Mouse (Mus musculus) v-Abl transformed pro-B cells (cell line): ENCODE results near the gene Atf6b.

Experiments
- in situ Hi-C, 2 experiments: fragments of 400-800 bp; cut with MboI; formaldehyde crosslinking; loops; one replicate each; pipeline ENCODE4 v1.15.1; 2025; ENCODE audit not compliant: unreplicated experiment in 2 of 2

The Atf6b gene

GRCm38 (mm10) chr17:34659897-34660214 lies 12.9 kb downstream of the Atf6b start:
- in situ Hi-C loops: no loop called here

GRCm38 (mm10) chr17:34660259-34660820 lies 13.4 kb downstream of the Atf6b start:
- in situ Hi-C loops: no loop called here

GRCm38 (mm10) chr17:34661121-34661591 lies 14.2 kb downstream of the Atf6b start:
- in situ Hi-C loops: no loop called here

- in situ Hi-C loops: no loop called here
Measured at GRCm38 (mm10) chr17:34662468-34662867, 15.5 kb downstream of the Atf6b start.

- in situ Hi-C loops: no loop called here
Measured at GRCm38 (mm10) chr17:34662978-34663377, 16.0 kb downstream of the Atf6b start.

GRCm38 (mm10) chr17:34663558-34663957 lies 16.6 kb downstream of the Atf6b start:
- in situ Hi-C loops: no loop called here

- in situ Hi-C loops: no loop called here
Measured at GRCm38 (mm10) chr17:34664472-34664871, 17.5 kb downstream of the Atf6b start.

DNA sequence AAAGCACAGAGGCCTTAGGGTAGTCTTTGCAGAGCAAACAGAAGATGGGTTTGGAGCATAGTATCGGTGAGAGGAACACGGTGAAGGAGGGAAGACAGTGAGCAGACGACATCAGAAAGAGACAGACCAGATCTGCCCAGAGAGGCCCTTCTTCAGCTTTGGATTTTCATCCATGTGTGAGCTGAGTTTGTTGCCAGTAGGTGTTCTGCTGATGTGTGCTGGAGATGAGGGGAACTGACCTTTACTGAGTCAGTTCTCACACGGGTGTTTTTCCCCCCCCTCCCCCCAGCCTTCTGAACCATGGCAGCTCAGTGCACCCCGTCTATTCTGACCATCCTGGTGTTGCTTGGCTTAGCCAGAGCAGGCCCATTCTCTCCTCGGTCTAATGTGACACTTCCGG lies 23.3 kb downstream of the Atf6b start, which contains the start of gene Tnxb:
Gene Tnxb, plus strand, starts transcription at position 301 of the 400 bp plus-strand sequence.
- in situ Hi-C loops: no loop called here

- in situ Hi-C loops: no loop called here
Measured at GRCm38 (mm10) chr17:34671151-34672066, 24.5 kb downstream of the Atf6b start.

DNA sequence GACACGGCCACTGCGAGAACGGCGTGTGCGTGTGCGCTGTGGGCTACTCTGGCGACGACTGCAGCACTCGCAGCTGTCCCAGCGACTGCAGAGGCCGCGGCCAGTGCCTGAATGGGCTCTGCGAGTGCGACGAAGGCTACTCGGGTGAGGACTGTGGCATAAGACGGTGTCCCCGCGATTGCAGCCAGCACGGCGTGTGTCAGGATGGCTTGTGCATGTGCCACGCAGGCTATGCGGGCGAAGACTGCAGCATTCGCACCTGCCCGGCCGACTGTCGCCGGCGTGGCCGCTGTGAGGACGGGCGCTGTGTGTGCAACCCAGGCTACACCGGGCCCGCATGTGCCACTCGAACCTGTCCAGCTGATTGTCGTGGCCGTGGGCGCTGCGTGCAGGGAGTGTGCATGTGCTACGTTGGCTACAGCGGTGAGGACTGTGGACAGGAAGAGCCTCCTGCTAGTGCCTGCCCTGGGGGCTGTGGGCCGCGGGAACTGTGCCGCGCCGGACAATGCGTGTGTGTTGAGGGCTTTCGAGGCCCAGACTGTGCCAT lies 25.4 kb downstream of the Atf6b start:
- in situ Hi-C loops: no loop called here

DNA sequence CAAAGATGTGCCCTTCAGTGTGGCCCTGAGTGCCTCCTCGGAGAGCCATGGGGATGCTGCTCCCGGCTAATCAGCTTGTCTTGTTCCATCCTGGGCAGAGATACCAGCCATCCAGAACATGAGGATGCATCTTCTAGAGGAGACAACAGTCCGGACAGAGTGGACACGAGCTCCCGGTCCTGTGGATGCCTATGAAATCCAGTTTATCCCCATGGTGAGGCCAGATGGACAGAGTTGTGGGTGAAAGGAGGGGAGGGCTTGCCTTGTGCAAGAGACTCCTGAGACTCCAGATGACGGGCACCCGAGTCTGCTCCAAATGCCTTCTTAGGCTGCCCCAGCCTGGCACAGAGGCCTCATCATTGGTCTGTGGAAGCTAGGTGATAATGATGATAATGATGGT lies 26.2 kb downstream of the Atf6b start:
- in situ Hi-C loops: no loop called here

- in situ Hi-C loops: no loop called here
Measured at GRCm38 (mm10) chr17:34674524-34675204, 27.7 kb downstream of the Atf6b start.

GRCm38 (mm10) chr17:34675205-34676092 lies 28.5 kb downstream of the Atf6b start:
- in situ Hi-C loops: no loop called here

DNA sequence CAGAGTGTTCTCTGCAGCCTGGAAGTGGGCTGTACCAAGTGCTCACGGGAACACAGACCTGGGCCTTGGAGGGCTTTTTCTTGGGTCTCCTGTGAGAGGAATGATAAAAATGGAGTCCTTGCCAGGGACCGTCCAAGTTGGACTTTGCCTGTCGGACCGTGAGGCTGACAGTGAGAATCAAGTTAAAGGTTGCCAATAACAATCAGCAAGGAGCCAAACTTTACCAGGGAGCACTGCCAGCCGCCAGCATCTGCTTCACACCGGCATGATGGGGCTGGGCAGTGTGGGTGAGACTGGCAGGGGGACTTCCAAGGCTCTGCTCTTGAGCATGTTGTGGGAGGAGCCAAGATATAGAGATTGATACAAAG lies 29.1 kb downstream of the Atf6b start:
- in situ Hi-C loops: no loop called here

- in situ Hi-C loops: no loop called here
Measured at GRCm38 (mm10) chr17:34676671-34677070, 29.7 kb downstream of the Atf6b start.

DNA sequence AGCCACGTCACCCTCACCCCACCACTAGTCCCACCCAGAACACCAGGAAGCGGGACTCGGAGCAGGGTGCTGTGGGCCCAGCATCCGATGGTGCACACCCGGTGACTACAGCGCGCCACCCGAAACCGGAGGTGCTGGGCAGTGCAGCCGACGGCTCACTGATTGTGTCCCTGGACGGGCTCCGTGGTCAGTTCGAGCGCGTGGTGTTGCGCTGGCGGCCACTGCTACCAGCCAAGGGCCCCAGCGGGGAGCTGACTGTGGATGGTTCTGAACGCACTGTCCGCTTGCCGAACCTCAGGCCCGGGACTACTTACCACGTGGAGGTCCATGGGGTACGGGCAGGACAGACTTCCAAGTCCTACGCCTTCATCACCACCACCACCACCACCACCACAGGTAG lies 33.2 kb downstream of the Atf6b start:
- in situ Hi-C loops: no loop called here

DNA sequence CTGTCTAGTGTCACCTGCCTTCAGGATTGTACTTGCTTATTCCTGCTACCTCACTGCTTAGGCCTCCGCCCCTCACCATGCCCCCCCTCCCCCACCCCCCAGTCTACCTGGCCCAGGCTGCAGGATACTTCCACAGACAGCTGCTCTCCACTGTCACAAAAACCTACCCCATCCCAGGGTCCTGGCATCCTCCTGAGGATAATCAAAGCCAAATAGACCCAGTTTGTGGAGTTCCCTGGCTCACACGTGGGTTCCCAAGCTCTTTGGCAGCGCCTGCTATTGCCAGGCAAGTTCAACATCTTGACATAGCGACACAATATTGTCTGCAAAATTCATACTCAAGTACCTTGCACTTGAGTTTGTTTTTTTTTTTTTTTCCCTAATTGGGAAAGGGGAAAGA lies 33.7 kb downstream of the Atf6b start:
- in situ Hi-C loops: no loop called here

DNA sequence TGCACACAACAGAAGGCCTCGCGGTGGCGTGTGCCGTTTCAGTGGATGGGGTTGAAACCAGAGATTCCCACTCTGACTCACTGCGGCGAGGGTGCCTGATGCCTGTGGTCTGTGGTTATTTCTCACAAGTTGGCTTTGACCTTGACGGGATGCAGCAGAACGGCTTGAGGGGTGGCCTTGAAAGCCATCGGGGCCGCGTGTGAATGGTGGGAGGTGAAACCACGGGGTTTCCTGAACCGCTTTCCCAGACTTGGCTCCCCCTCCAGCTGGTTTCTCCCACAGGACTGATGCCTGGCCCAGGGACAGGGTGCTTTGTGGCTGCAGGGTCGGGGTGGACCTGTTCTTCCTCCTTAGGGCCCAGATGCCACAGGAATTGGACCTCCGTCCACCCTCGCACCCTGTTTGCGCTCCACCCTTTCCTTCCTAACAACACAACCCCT lies 34.2 kb downstream of the Atf6b start:
- in situ Hi-C loops: no loop called here

DNA sequence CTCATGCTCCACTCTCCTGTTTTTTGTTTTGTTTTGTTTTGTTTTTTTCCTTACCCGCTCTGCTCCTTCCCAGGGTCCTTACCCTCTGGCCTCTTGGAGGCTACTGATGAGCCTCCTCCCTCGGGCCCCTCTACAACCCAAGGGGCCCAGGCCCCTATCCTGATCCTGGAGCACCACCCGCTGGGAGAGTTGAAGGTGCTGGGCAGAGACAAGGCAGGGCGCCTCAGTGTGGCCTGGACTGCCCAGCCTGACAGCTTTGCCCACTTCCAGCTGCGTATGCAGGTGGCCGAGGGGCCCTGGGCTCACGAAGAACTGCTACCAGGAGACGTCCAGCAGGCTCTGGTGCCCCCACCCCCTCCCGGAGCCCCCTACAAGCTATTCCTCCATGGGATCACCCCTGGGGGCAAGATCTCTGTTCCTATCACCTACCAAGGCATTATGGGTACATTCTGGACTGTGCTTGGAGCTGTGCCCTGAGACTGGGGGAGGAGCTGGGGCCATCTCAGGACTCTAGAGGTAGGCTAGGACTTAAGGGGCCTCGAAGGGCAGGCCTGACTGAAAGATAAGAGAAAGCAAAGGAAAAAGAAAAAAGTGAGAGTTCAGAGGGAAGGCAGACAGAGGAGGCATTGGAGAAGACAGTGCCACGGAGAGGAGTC lies 35.1 kb downstream of the Atf6b start:
- in situ Hi-C loops: no loop called here

DNA sequence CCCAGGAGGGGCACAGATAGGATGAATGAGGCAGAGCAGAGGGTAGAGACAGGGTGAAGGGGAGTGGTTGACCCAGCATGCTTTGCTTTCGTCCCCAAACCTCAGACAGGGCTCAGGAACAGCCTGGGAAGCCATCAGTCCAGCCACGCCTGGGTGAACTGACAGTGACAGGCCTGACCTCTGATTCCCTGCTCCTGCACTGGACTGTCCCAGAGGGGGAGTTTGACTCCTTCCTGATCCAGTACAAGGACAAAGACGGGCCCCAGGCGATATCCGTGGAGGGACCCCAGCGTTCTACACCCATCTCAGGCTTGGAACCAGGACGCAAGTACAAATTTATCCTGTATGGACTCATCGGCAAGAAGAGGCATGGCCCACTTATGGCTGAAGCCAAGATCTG lies 36.2 kb downstream of the Atf6b start:
- in situ Hi-C loops: no loop called here
